Mouse (Mus musculus) ES-CJ7 (cell line): ENCODE measurements around the gene Msantd1.

Source experiments
- DNase-seq: peaks from one replicate; pipeline ENCODE4 v3.0.0; 2011; ENCODE audit warnings: low read depth, low spot score

Gene Msantd1

GRCm38 (mm10) chr5:34968386-34968785, 60.6 kb downstream of the Msantd1 start:
- DNase-seq = peak; percentile 67

- DNase-seq = no peak
These were observed 64.7 kb downstream of the Msantd1 start for GRCm38 (mm10) chr5:34972471-34972870.
